Mouse (Mus musculus) natural killer cell, adult 2 months (primary cell): Measurements from ENCODE around the gene Usf1.

Source experiments
- DNase-seq, 2 experiments: peaks; one replicate each; pipeline ENCODE4 v3.0.0; 2022; ENCODE audit warnings: low spot score in 2 of 2

Usf1 gene

GRCm38 (mm10) chr1:171410947-171411484 is at the start of gene Usf1:
Gene Usf1, plus strand, starts transcription at chr1:171411313.
- DNase-seq = peak; percentile 93 to 94

- no peak for DNase-seq
Observed at GRCm38 (mm10) chr1:171365934-171366333, 45.2 kb upstream of the Usf1 start.

GRCm38 (mm10) chr1:171369845-171370556 is 41.1 kb upstream of the Usf1 start, which contains the start of gene Nectin4:
Gene Nectin4, plus strand, starts transcription at chr1:171370099.
- DNase-seq = no peak

- no peak for DNase-seq
Observed at GRCm38 (mm10) chr1:171372880-171373279, 38.2 kb upstream of the Usf1 start.

- no peak for DNase-seq
Observed at GRCm38 (mm10) chr1:171373946-171374345, 37.2 kb upstream of the Usf1 start.

GRCm38 (mm10) chr1:171375646-171376097 is 35.4 kb upstream of the Usf1 start:
- DNase-seq = no peak

- no peak for DNase-seq
Observed at GRCm38 (mm10) chr1:171378298-171378697, 32.8 kb upstream of the Usf1 start.

GRCm38 (mm10) chr1:171379935-171380599 is 31.0 kb upstream of the Usf1 start:
- peak; percentile 74 to 82 for DNase-seq

GRCm38 (mm10) chr1:171382096-171382620 is 29.0 kb upstream of the Usf1 start:
- no peak for DNase-seq

- DNase-seq = no peak
Observed at GRCm38 (mm10) chr1:171384361-171384760, 26.8 kb upstream of the Usf1 start.

- no peak for DNase-seq
Observed at GRCm38 (mm10) chr1:171385171-171385570, 25.9 kb upstream of the Usf1 start.

DNA sequence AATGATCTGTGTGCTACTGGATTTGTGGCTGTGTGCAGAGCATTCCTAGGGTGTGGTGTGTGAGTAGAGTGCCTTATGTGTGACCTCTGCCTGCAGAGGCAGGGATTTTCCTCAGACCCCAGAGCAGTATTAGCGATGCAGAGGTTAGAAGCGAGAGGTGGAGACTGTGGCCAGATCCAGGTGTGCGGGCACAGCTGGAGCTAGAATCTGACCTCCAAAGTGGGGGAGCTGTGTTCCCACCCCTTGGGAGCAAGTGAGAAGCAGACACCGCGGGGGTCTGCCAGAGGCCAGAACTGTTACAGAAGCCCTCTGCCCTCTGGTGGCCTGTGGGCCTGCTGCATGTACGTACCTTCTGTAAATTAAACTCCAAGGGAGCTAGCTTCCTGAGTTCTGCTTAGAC is 24.0 kb upstream of the Usf1 start:
- DNase-seq = no peak

DNA sequence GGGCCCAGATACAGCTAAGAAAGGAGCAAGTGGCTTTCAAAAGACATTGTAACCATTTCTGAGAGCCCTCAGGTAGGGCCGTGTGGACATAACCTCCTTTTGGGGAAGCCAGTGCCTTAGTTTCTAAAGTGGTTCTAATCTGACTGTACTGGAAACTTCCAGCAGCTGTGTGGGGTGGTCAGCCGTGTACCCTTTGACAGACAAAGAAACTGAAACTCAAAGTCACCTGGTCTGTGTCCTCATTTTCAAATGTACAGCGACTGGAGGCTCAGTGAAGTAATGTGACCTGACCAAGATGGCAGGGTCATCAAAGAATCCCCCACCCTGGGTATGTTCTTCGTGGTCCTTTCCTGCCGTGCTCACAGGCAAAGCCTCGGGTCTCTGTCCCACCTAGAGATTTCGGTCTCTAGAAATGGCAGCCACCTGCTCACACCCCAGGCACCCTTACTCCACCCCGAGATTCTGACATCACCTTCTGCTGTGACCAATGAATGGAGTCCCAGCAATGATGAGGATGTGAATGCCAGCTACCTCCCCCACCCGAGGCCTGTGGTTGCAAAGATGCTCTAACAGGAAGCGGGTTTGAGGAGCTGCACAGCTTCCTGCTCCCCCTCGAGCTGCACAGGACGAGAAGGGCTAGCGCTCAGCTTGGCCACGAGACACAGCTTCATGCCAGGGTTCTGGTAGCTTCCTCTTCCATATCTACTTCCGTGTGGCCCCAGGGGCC is 22.6 kb upstream of the Usf1 start, which contains the start of gene Arhgap30:
Gene Arhgap30 (plus strand): TSS at position 579 of the 727 bp plus-strand sequence.
- DNase-seq = peak; percentile 96 to 97

- peak; percentile 84 to 89 for DNase-seq
Observed at GRCm38 (mm10) chr1:171390101-171390500, 21.0 kb upstream of the Usf1 start.

GRCm38 (mm10) chr1:171401821-171402220 is 9.3 kb upstream of the Usf1 start:
- DNase-seq = no peak

DNA sequence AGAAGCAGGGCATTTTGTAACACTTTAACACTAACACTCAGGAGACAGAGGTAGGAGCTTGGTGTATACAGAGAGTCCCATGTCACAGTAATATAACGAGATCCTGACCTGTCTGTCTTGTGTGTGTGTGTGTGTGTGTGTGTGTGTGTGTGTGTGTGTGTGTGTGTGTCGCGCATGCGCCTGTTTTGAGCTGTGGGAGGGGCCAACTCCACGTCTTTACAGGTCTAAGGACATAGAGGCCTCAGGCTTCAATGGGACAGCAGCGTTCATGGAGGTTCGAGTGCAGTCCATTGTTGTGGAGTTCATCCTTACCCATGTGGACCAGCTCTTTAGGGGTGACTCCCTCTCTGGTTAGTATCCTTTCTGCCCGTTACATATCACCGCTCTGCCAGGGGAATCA is 8.1 kb upstream of the Usf1 start:
- DNase-seq = no peak

DNA sequence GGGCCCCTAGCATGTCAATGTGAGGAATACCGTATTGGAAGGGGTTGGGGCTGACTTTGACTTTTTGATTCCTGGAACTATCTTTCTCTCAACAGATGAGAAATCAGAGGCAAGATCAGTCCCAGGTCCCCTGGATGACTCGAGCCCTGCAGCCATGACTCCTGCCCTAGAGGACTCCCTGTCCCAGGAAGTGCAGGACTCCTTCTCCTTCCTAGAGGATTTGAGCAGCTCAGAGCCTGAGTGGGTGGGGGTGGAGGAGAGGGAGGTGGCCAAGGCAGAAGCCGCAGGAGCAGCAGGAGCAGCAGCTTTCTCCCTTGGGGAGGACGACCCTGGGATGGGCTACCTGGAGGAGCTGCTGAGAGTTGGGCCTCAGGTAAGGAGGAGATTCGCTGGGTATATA is 3.9 kb upstream of the Usf1 start:
- DNase-seq = no peak

DNA sequence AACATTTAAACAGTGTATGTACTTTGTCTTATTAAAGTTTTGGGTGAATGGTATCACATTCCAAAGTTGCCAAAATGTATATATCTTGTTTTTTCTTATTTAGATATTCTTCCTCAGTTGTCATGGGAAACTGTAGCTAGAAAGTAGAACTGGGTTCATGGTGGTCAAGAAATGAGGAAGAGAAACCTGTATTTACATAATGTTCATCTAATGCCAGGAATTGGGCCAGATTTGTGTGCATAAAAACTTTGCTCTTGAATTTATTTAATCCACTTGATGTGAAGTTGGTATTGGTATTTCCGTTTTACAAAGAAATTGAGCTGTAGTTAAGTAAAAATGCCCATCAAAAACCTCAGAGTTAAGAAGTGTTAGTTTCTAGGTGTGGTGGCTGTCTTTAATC is 882 bp upstream of the Usf1 start:
- DNase-seq = no peak

GRCm38 (mm10) chr1:171411492-171411941 is 404 bp downstream of the Usf1 start:
- no peak for DNase-seq

DNA sequence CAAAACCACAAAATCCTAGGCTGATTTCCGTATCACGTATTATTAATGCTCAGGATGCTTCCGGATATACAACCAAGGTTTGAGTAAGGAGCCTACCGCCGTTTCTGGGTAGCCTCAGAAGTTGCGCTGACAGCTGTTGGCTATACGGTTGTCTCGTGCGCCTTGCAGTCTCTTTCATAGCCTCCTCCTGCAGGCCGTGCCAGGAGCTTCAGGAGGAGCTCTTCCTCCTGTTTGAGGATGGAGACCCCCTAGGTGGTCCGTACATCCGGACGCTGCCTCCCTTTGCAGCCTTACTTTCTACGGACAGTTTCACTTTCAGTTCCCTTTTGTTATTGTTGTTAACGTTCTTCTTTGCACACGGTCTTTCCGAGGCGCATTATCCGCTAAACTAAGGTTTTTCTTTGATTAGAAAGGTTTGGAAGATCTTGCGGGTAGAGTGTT is 908 bp downstream of the Usf1 start:
- DNase-seq = peak; percentile 28 to 55

- DNase-seq = peak; percentile 9 to 23
Observed at GRCm38 (mm10) chr1:171412446-171412845, 1.3 kb downstream of the Usf1 start.

DNA sequence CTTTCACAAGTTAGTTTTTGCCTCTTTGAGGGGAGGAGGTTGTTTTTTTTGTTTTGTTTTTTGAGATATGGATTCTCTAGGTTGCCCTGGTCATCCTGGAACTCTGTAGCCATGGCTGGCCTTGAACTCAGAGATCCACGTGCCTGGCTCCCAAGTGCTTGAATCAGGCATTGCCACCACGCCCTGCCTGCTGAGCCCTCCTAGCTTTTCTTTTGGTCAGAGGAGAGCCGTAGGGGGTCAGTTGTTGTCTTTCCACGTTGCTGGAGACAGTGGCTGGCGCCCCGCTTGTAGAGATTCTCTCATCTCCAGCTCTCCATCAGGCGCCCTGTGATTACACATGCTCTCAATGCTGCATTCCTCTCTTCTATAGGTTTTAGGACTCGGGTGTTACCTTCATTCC is 2.5 kb downstream of the Usf1 start:
- DNase-seq = no peak
